Comparison of ENCODE assay signal across 7 mouse cellular contexts in the genomic region with DNA sequence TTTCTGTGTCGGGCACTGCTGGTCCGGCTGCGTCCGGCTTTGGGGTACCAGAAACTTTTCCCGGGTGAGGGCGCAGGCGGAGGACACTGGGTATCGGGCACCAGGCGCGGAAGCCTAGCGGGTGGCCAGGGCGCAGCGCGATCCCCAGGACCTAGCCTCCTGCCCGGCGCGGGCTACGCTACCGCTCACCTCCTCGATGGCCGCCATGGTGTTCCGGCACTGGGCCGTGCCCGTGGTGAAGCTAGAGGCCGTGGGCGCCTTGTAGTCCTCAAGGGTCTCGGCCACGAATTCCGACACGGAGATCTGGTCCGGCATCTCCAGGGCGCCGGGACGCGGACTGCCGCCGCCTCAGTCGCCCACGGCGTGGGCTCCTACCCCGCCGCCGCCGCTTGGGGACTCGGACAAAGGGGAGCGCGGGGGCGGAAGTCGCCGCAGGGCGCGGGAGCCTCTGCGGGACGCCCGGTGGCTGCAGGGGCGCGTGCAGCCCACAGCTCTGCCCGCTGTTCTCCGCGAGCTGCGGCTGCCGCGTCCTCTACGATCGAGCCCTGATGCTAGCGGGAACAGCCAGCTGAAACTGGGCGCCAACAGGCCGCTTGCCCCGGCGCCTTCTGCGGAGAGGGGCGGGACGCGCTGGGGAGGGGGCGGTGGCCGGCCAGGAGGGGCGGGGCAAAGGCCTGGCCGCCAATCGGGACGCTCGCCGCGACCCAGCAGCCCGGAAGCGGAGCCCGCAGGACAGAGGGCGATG.
DNase-seq lines count a peak whose midpoint lies in the region; ATAC-seq lines count a peak whose summit lies in the region.
"Not testable (repeated sequence)": the region's sequence is repeated elsewhere in the genome, so short reads cannot be mapped to it uniquely, and the experiment has no call there.

No protein-coding gene starts in this region.

- H3K4me3 ChIP-seq in heart, embryonic 14.5 days (ENCODE audit: control insufficient read depth in 1 of 2, insufficient read depth in 1 of 2, low read depth in 1 of 2, low read length in 2 of 2), result peak overlapping the region; percentile 76 to 98
- peak overlapping the region; percentile 80 for H3K4me3 ChIP-seq in kidney, embryonic 16.5 days (ENCODE audit: low read length)
- H3K4me3 ChIP-seq in liver, embryonic 12.5 days, result peak overlapping the region; percentile 76

- H3K9ac ChIP-seq in heart, embryonic 14.5 days (ENCODE audit: low read length), result peak overlapping the region; percentile 94
- peak overlapping the region; percentile 92 for H3K9ac ChIP-seq in kidney, embryonic 16.5 days (replicated peaks; ENCODE audit: low read length)
- H3K9ac ChIP-seq in liver, embryonic 12.5 days, result peak overlapping the region; percentile 79

- DNase-seq in brain, adult 2 months (ENCODE audit: low read depth, low spot score), result peak; percentile 74
- peak; percentile 34 for DNase-seq in fibroblast of lung, adult 2 months (ENCODE audit: low read depth)
- peak; percentile 68 for DNase-seq in naive thymus-derived CD4-positive, alpha-beta T cell, adult 2 months (ENCODE audit: low read depth)
- DNase-seq in spleen, postnatal 4 days (ENCODE audit: low spot score in 2 of 2), result peak; percentile 32 to 68

- H3K4me1 ChIP-seq in heart, embryonic 14.5 days (ENCODE audit: control insufficient read depth in 2 of 2, insufficient read depth in 2 of 2, low read length in 2 of 2); kidney, embryonic 16.5 days (ENCODE audit: insufficient read depth, low read length); liver, embryonic 12.5 days: not testable (repeated sequence)

- H3K27ac ChIP-seq in heart, embryonic 14.5 days (replicated peaks in 1 of 2; ENCODE audit: control insufficient read depth in 1 of 2, insufficient read depth in 1 of 2, low read depth in 2 of 2, low read length in 2 of 2), result peak overlapping the region; percentile 88 to 93
- H3K27ac ChIP-seq in kidney, embryonic 16.5 days (ENCODE audit: low read length), result peak overlapping the region; percentile 94
- H3K27ac ChIP-seq in liver, embryonic 12.5 days, result peak overlapping the region; percentile 80

- H3K9me3 ChIP-seq in heart, embryonic 14.5 days (ENCODE audit: control insufficient read depth, low read length); liver, embryonic 12.5 days (replicated peaks): not testable (repeated sequence)
- H3K9me3 ChIP-seq in kidney, embryonic 16.5 days (ENCODE audit: low read length), result peaks cover 21% of the 10 kb centered on the region

- H3K4me2 ChIP-seq in heart, embryonic 14.5 days (ENCODE audit: low read length), result peak overlapping the region; percentile 54
- H3K4me2 ChIP-seq in kidney, embryonic 16.5 days (replicated peaks; ENCODE audit: low read depth, low read length), result peak overlapping the region; percentile 41
- peak overlapping the region; percentile 87 for H3K4me2 ChIP-seq in liver, embryonic 12.5 days

- WGBS in heart, embryonic 14.5 days, result under 1% methylated on average over 65 of the region's 87 CpGs
- under 1% methylated on average over 70 of the region's 87 CpGs for WGBS in kidney, embryonic 16.5 days
- 1% methylated on average over 79 of the region's 87 CpGs for WGBS in liver, embryonic 12.5 days (ENCODE audit: insufficient replicate concordance)

- not testable (repeated sequence) for H3K36me3 ChIP-seq in heart, embryonic 14.5 days (ENCODE audit: control insufficient read depth, insufficient read depth, low read length)
- peaks cover 22% of the 10 kb centered on the region for H3K36me3 ChIP-seq in kidney, embryonic 16.5 days (ENCODE audit: insufficient read depth, low read length)
- peaks cover 17% of the 10 kb centered on the region for H3K36me3 ChIP-seq in liver, embryonic 12.5 days

- not testable (repeated sequence) for H3K27me3 ChIP-seq in heart, embryonic 14.5 days (ENCODE audit: control insufficient read depth, insufficient read depth, low read length); kidney, embryonic 16.5 days (ENCODE audit: insufficient read depth, low read length); liver, embryonic 12.5 days (replicated peaks)

- peak; percentile 100 for ATAC-seq in heart, embryonic 14.5 days (ENCODE audit: insufficient number of reproducible peaks, insufficient read depth, low FRiP score, low read depth)
- peak; percentile 100 for ATAC-seq in kidney, embryonic 16.5 days (ENCODE audit: low FRiP score, low TSS enrichment)
- ATAC-seq in liver, embryonic 12.5 days, result peak; percentile 99

Comparison
In these comparisons a context has a peak if more than half of its experiments do, and no peak if none do; other contexts are left out.
1. Peak in every context shown above with its lines: DNase-seq, ATAC-seq, H3K4me3 ChIP-seq and H3K27ac ChIP-seq.